Mouse (Mus musculus) 3134 (cell line): ENCODE data around the gene Gm21762.
"Not testable (repeated sequence)": the region's sequence is repeated elsewhere in the genome, so short reads cannot be mapped to it uniquely, and the experiment has no call there.

Source experiments
- DNase-seq: peaks from one replicate; pipeline ENCODE4 v3.0.0-alpha.2; 2011; ENCODE audit warnings: low spot score; ENCODE audit not compliant: insufficient read length; ENCODE audit errors: extremely low read depth

The Gm21762 gene

GRCm38 (mm10) chr13:120215847-120216246, at the start of gene Gm21762:
Gene Gm21762 (minus strand): TSS chr13:120215947.
- not testable (repeated sequence) for DNase-seq

GRCm38 (mm10) chr13:120262870-120263269, 47.1 kb upstream of the Gm21762 start, which contains the start of gene AF067061:
Gene AF067061 (plus strand): TSS chr13:120263114.
- not testable (repeated sequence) for DNase-seq

- not testable (repeated sequence) for DNase-seq
These were observed 44.0 kb upstream of the Gm21762 start for GRCm38 (mm10) chr13:120259718-120260117.

GRCm38 (mm10) chr13:120258817-120259658, 43.3 kb upstream of the Gm21762 start:
- DNase-seq: not testable (repeated sequence)

- DNase-seq: not testable (repeated sequence)
These were observed 35.6 kb upstream of the Gm21762 start for GRCm38 (mm10) chr13:120251208-120251924.

- DNase-seq: not testable (repeated sequence)
These were observed 23.1 kb upstream of the Gm21762 start, which contains the start of gene Gm21731 for GRCm38 (mm10) chr13:120238811-120239210. Gene Gm21731 (plus strand): TSS chr13:120239111.

- DNase-seq: not testable (repeated sequence)
These were observed 16.8 kb upstream of the Gm21762 start for GRCm38 (mm10) chr13:120232447-120233049.

- not testable (repeated sequence) for DNase-seq
These were observed 16.1 kb upstream of the Gm21762 start for GRCm38 (mm10) chr13:120231798-120232197.

GRCm38 (mm10) chr13:120223012-120223659, 7.4 kb upstream of the Gm21762 start:
- not testable (repeated sequence) for DNase-seq

GRCm38 (mm10) chr13:120220922-120221321, 5.2 kb upstream of the Gm21762 start:
- DNase-seq: not testable (repeated sequence)

- not testable (repeated sequence) for DNase-seq
These were observed 19.4 kb downstream of the Gm21762 start for GRCm38 (mm10) chr13:120196189-120196821.

- DNase-seq: not testable (repeated sequence)
These were observed 43.6 kb downstream of the Gm21762 start, which contains the start of gene Gm21818 for GRCm38 (mm10) chr13:120172133-120172532. Gene Gm21818 (plus strand): TSS chr13:120172433.

GRCm38 (mm10) chr13:120168301-120168700, 47.4 kb downstream of the Gm21762 start:
- not testable (repeated sequence) for DNase-seq
